Mouse (Mus musculus) left cerebral cortex, adult 9 months (tissue): ENCODE measurements around the gene Map3k5.

Experiments used
- DNase-seq, 2 experiments: peaks; one replicate each; pipeline ENCODE4 v3.0.0; 2022; ENCODE audit warnings: low spot score in 2 of 2

Gene Map3k5

DNA sequence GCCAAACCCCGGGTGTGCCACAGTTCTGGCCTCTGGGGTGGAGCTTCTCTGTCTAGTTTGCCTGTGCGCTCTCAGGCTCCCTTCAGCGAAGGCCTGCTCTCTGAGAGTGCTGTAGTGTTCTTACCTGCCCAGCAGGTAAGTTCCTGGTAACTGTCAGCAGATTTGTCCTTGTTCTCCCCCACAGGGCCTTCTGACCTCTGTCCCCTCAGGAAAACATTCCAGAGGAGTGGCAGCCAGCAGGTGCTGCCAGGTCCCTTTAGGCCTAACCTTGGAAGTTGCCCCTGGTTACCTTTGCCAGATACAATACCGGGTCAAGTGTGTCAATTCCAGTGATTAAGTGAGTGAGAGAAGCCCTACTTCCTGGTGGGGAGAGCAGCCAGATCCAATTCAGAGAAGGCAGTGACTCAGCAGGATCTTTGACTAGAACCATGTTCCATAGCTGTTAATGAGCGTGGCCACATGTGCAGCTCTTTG lies 252.6 kb downstream of the Map3k5 start:
- no peak for DNase-seq

DNA sequence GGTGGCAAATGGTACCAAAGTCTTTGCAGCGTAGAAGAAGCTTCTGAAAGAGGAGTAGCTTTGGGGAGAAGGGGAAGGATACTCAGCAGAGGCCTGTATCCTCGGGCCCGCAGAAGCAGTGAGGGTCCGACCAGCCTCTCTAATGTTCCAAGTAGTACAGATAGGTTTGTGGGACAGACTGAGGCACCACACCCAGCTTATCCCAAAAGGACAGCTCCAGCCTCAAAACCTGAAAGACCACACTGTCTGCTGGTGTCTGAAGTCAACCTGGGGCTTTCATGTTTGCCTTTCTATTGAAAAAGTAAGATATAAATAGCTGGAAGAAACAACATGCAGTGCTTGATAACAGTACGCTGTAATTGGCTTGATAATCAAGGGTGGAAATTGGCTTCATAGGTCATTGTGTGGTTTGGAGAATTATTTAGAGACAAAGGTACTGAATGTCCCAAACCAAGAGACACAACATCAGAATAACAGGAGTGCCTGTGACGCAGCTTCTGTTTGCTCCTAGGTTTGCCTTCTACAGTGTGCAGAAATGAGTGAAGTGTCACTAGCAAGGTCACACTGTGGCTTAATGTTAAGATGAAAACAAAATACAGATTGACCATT lies 256.0 kb downstream of the Map3k5 start:
- no peak for DNase-seq
